Mouse (Mus musculus): ENCODE results near the gene Slc38a7. TPM values are rescaled to one million over a fixed set of nuclear protein-coding genes. Genes with fewer than 3 reads are reported as not detected.
"Not testable (repeated sequence)": the region's sequence is repeated elsewhere in the genome, so short reads cannot be mapped to it uniquely, and the experiment has no call there.

Slc38a7 gene
- polyA plus RNA-seq, 1 experiment from 2014 or later: 17.2 TPM

GRCm38 (mm10) chr8:95799117-95799516 lies 54.2 kb downstream of the Slc38a7 start:
- no peak for ATAC-seq (replicated peaks; ENCODE audit: low FRiP score, low TSS enrichment, low read depth)

GRCm38 (mm10) chr8:95795333-95796061 lies 57.8 kb downstream of the Slc38a7 start:
- H3K4me2 ChIP-seq (ENCODE audit: low read length); ATAC-seq (replicated peaks; ENCODE audit: low FRiP score, low TSS enrichment, low read depth); H3K27me3 ChIP-seq (replicated peaks; ENCODE audit: control insufficient read depth, insufficient read depth, low read length); H3K9me3 ChIP-seq (ENCODE audit: control insufficient read depth, low read length); DNase-seq (ENCODE audit: low spot score); H3K27ac ChIP-seq (ENCODE audit: low read depth); H3K9ac ChIP-seq (ENCODE audit: low read length); H3K4me1 ChIP-seq (replicated peaks; ENCODE audit: control insufficient read depth, insufficient read depth, low read length); H3K4me3 ChIP-seq (ENCODE audit: low read depth, low read length): not testable (repeated sequence)
- WGBS: 92% methylated on average over 5 of the region's 5 CpGs
- H3K36me3 ChIP-seq (ENCODE audit: control insufficient read depth, insufficient read depth, low read length): peaks cover 12% of the 10 kb centered on the region; the same call in 1 of the 2 replicates

More at GRCm38 (mm10) chr8:95799117-95799516, 54.2 kb downstream of the Slc38a7 start:
- no peak overlapping the region for H3K4me3 ChIP-seq (ENCODE audit: low read depth, low read length)
- no peak overlapping the region for H3K9ac ChIP-seq (ENCODE audit: low read length)
- peaks cover 6% of the 10 kb centered on the region; the same call in 1 of the 2 replicates for H3K4me1 ChIP-seq (replicated peaks; ENCODE audit: control insufficient read depth, insufficient read depth, low read length)
- whole genome bisulfite sequencing: 96% methylated on average over 6 of the region's 6 CpGs
- H3K9me3 ChIP-seq (ENCODE audit: control insufficient read depth, low read length): no peaks in the 10 kb centered on the region
- no peak overlapping the region for H3K27ac ChIP-seq (ENCODE audit: low read depth)
- no peaks in the 10 kb centered on the region for H3K27me3 ChIP-seq (replicated peaks; ENCODE audit: control insufficient read depth, insufficient read depth, low read length)
- DNase-seq (ENCODE audit: low spot score): no peak
- H3K4me2 ChIP-seq (ENCODE audit: low read length): no peak overlapping the region
- H3K36me3 ChIP-seq (ENCODE audit: control insufficient read depth, insufficient read depth, low read length): peaks cover 20% of the 10 kb centered on the region; the same call in 1 of the 2 replicates

Other genes starting within 250 kb of the Slc38a7 start
- 18.6 and 21.1 TPM in 2 replicates for gene Gins3, start 220.1 kb downstream of the Slc38a7 start, polyA plus RNA-seq (2014; fragmentation: Nextera tagmentation; extraction: Ambion mirVana)
- gene Ndrg4, start 176.6 kb downstream of the Slc38a7 start, polyA plus RNA-seq (2014; fragmentation: Nextera tagmentation; extraction: Ambion mirVana): 21.3 and 22.1 TPM in 2 replicates
- 21.5 and 22.8 TPM in 2 replicates for gene Setd6, start 137.7 kb downstream of the Slc38a7 start, polyA plus RNA-seq (2014; fragmentation: Nextera tagmentation; extraction: Ambion mirVana)
- gene Cnot1, start 46.1 kb downstream of the Slc38a7 start, polyA plus RNA-seq (2014; fragmentation: Nextera tagmentation; extraction: Ambion mirVana): 98.5 and 132 TPM in 2 replicates
- gene Sap18b, start 28.2 kb downstream of the Slc38a7 start, polyA plus RNA-seq (2014; fragmentation: Nextera tagmentation; extraction: Ambion mirVana): 355 and 369 TPM in 2 replicates
- gene Got2, start 35.0 kb upstream of the Slc38a7 start, polyA plus RNA-seq (2014; fragmentation: Nextera tagmentation; extraction: Ambion mirVana): 84.7 and 85.2 TPM in 2 replicates